Mouse (Mus musculus): ENCODE measurements at regions not wholly inside any gene's neighbourhood (a gene's known extent, or its start where the extent isn't known, plus 50 kb on each side); places are given as distances from the start of the nearest gene placed in this dataset.
A peak's percentile ranks its signal among the peaks of the same experiment; 100 is the strongest.

DNA sequence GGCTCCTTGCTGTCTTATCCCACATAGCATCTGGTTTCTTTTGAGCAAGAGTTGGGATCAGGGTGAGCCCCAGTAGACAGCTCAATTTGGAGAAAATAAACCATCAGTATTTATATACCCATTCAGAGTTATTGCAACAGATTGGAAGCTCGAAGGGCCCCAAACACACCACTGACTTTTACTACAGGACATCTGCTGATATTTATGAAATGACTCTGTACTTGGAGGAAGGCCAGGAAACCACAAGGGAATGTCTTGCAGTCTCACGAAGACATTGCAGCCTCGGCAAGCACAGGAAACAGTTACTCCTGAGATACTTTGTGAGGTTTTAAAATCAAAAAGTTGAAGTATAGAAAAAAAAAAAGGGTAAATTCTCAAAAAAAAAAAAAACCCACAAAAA is 375.1 kb upstream of the 4931408C20Rik start:
- DNase-seq, result peak; percentile 23
- intact Hi-C loops (cut with DNase I), result no loop called here

All from left cerebral cortex, postnatal 4 days (tissue).